Mouse (Mus musculus): ENCODE data around the gene Sp3. TPM values are rescaled to one million over a fixed set of nuclear protein-coding genes. Genes with fewer than 3 reads are reported as not detected.

Gene Sp3
- 19.1 and 19.7 TPM in 2 replicates for polyA plus RNA-seq (2012; ENCODE audit: low replicate concordance)

GRCm38 (mm10) chr2:72980337-72981074 lies at the start of gene Sp3:
Gene Sp3, minus strand, starts transcription at chr2:72980446.

GRCm38 (mm10) chr2:72986616-72987015 lies 6.4 kb upstream of the Sp3 start, which contains the start of gene Gm11084:
Gene Gm11084, minus strand, starts transcription at chr2:72986716.

Other genes starting within 250 kb of the Sp3 start
- gene Gm11084, start 6.3 kb upstream of the Sp3 start, polyA plus RNA-seq (2012; ENCODE audit: low replicate concordance) = not detected in 2 replicates
- 7.4 and 17.0 TPM in 2 replicates for gene Ola1, start 238.5 kb upstream of the Sp3 start, polyA plus RNA-seq (2012; ENCODE audit: low replicate concordance)